Mouse (Mus musculus) lung, postnatal 25 days (tissue): ENCODE measurements at regions not wholly inside any gene's neighbourhood (a gene's known extent, or its start where the extent isn't known, plus 50 kb on each side); places are given as distances from the start of the nearest gene placed in this dataset.

Source experiments
- DNase-seq: peaks from one replicate; pipeline ENCODE4 v3.0.0; 2022; ENCODE audit warnings: low spot score

GRCm38 (mm10) chr8:15734461-15734860 lies 688.6 kb upstream of the BB014433 start:
- no peak for DNase-seq

GRCm38 (mm10) chr8:15731324-15731723 lies 685.4 kb upstream of the BB014433 start:
- no peak for DNase-seq

- DNase-seq = peak; percentile 17
These were observed 683.2 kb upstream of the BB014433 start for GRCm38 (mm10) chr8:15729075-15729474.

DNA sequence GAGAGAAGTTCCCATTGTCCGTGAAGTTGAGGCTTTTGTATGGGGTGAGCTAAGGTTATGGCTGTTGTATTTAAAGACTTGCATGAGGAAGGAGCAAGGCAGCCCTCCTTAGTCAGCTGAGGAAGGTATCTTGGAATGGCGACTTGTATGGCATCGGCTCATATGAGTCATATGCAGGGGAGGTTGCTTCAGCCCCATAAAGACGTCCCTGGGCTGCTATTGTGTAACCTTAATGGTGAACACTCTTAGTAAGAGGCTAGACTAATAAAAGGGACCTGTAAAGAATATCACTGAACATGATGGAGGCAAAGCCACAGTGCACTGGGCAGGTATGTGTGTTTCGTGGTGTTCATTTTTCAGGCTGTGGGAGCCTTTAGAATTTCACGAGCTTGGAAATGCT lies 680.4 kb upstream of the BB014433 start:
- DNase-seq = no peak
